Mouse (Mus musculus) c-Kit-negative CD71-positive TER-119-positive erythroid progenitor cells, embryonic 14.5 days (primary cell): ENCODE results near the gene Serinc1.
"Not testable (repeated sequence)": the region's sequence is repeated elsewhere in the genome, so short reads cannot be mapped to it uniquely, and the experiment has no call there.

Experiments used
- DNase-seq: peaks from one replicate; pipeline ENCODE4 v3.0.0-alpha.2; 2013; ENCODE audit warnings: low read depth, low spot score

Serinc1 gene

DNA sequence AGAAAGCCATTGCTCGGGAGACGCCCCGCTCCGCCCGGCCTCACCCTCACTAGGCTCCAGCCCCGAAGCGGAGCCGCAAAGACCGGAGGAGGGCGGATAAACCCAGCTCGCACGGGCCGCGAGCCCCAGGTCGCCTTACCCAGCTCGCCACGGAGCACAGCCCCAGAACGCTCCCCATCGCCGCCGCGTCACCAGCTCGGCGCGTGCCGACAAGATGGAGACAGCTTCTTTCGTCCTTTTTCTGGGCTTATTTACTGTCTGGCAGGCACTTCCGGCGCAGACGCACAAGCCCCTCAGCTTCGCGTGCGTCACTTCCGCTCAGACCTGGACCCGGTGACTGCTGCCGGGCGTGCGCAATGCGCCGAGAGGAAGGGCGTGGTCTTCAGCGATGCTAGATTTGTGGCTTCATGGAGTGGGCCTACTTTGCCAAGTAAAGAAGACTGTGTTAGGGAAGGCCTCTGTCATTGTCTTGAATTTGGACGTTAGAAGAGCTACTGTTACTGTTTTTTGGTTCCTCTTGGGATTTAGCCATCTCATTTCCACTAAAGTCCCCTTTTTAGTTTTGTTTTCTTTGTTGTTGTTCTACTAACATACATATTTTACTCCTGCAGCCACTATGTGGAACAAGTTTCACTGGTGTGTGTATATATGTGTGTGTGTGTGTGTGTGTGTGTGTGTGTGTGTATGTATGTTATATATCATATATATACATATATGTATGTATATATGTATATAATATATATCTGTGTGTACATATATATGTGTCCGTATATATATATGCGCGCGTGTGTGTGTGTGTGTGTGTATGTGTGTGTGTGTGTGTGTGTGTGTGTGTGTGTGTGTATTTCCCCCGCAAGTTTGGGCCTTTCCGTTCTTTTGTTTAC, at the start of gene Serinc1:
Serinc1 (minus strand) TSS at position 313 of the 884 bp plus-strand sequence.
- DNase-seq, result peak; percentile 89

DNA sequence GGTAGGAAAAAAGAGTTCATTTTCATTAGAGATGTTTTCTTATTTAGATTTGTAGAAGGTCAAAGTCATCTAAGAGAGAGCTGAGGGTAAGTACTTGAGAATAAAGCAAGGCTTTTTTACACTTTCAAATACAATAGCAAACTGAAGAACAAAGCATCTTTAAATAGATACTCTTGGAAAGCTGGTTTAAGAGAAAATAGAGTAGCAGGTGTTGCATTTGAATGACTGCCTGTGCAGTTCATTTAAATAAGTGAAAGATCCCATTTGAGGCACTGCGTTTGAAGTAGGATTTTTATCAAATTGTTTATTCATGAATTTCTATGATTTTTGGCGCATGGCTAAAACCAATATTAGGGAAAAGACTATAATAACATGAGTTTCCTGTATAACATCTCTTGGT, 44.4 kb upstream of the Serinc1 start:
- no peak for DNase-seq

DNA sequence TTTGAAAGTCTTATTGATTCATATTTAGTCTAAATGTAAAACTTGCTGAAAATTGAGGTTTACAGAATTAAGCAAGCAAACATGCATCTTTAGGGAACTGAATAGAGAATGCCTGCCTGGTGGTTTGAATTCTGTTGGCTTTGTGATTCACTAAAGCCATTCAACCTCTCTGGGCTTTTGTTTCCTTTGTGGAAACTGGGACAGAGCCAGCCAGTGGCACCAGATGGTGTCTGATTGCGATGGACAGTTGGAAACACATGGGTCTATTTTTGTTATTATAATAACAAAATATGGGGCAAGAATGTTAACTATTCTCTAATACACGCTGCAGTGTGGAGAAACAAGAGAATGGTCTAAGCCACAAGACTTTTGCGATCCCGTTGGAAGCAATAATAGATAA, 39.8 kb upstream of the Serinc1 start:
- DNase-seq, result no peak

DNA sequence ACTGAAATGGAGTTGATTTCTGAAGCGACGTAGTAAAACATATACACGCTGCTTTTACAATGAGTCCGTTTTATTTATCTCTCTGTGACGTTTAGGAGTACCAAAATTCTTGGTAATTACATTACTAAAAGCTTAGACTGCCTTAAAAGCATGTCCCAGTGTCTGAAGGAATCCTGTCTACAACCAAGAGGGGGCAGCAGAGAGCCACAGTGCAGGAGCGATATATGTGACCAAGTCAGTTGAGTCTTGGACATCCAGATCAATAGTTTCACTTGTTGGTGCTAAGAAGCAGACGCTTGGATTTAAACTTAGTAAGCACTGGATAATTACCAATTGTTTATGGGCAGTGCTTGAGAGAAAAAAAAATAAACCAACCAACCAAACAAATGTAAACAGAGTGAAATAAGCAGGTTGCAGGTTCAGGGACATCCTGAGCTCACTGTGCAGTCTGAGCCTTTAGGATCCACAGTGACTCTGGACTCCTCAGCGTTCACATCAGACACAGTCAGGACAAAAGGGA, 38.9 kb upstream of the Serinc1 start:
- peak; percentile 30 for DNase-seq

DNA sequence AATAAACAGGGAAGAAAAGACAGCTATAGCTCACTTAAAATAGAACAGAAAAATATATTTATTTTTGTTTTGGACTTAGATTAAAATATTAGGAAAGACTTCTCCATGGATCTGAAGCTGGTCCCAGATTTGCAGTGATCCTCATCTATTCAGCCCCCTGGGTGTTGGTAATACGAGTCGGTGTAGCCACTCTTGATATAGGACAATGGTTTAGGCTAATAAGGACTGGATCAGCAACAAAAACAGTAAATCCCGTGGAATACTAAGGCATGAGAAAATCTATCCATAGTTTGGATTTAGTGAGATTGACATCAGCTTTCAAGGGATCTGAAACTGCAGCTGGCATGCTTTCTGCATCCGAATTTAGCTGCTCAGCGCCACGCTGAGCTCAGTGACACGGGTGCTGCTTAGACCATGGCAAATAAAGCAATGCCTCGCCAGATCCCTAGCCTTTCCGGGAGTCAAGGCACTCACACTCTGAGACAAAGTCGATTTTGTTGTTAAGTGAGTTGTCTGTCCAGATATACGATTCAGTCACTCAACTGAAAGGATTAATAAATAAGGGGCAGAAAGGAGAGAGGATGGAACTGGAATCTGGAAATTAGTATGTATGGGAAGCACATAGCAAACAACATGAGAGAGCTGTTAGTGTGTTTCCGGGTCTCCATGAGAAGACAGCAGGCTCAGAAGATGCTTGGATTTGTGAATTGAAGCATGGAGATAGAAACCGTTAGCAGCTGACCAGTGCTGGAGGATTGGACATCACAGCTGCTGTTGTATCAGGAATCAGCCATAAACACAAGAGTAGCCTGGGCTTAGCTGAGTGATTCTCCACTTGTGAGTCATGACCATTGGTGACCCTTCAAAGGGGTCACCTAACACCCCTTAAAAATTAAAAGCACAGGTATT, 36.9 kb upstream of the Serinc1 start:
- DNase-seq, result no peak

DNA sequence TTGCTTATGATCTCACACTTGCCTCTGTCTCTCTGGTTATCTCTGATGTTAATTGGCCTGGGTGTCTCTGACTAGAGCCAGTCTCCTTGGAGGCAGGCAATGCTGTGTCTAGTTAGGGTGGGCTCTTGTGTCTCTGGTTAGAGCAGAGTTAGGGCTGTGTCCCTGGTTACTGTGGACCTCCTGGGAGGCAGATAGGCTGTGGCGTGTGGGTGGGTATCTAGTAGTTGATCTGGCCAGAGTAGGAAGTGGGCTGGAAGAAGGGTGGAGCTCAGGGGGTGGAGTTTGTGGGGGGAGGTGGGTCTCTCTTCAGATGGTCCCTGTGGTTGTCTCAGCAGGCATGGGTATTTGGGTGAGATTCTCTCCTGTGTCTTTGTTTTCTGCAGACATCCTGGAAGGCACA, 33.9 kb upstream of the Serinc1 start:
- no peak for DNase-seq

DNA sequence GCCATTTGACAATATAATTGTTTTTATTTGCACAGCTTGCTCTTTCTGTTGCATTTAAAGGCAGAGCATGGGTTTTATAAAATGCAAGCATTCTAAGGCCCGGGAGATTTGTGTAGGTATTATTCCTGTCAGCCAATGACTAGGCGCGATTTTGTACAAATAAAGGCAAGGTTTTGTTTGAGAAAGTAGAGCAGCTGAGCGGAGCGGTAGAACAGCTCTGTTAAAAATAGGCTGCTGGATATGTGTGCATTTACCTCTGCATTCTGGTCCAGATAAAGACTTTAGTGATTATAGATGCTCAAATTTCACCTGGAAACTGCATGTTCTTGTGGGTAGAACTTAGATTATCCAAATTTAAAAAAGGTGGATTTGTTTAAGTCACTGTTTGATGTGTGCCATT, 25.3 kb upstream of the Serinc1 start:
- DNase-seq, result no peak

DNA sequence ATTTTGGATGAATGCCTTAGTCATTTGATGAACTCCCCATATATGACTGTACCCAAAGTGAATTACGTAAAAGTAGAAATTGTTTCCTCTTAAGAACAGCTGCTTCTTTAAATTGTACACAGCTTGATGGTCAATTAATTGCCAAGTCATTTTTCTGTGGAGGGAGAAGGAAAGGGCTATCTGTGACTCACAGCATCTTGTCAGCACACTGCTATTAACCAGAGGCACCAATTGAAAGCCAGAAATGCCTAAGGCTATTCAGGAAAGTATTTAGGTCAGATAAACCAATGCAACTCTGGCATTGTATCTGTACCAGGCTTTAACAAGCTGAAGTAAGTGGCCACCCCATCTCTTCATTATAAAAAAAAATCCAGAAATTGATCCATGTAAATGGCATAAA, 21.4 kb upstream of the Serinc1 start:
- DNase-seq, result no peak

DNA sequence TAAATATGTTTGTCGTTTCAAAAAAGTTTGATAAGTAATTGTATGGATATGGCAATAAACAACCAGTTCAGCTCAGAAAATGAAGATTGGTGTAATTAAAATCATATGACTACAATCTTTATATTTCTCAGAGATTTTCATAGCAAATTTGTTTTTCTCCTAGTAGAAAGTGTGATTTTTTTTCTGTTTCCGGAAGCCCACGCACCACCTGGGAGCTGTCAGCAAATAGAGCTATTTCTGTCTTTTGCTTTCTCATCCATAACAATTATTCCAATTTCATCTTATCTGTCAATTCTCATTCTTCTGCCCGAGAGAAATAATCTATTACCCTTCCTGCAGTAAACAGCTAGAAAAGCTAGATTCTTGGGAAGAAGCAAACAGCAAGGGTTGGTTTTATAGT, 17.3 kb upstream of the Serinc1 start:
- no peak for DNase-seq

DNA sequence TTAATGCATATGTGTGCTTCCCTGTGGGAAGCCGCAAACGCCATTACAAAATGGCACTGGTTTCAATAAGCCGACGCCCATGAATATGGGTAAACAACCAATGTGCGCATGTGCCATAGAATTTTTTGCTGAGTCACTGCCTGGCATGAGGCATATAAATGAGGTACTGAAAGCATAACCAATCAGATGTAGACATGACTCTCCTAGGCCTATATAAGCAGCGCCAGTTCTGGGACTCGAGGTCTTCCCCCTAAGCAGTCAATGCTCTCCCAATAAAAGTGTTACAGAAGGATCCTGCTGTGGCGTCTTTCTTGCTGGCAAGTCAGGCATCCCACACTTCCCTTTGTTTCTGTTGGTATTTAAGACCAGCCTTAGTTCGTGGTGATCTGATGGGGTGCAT, 11.6 kb upstream of the Serinc1 start:
- not testable (repeated sequence) for DNase-seq

DNA sequence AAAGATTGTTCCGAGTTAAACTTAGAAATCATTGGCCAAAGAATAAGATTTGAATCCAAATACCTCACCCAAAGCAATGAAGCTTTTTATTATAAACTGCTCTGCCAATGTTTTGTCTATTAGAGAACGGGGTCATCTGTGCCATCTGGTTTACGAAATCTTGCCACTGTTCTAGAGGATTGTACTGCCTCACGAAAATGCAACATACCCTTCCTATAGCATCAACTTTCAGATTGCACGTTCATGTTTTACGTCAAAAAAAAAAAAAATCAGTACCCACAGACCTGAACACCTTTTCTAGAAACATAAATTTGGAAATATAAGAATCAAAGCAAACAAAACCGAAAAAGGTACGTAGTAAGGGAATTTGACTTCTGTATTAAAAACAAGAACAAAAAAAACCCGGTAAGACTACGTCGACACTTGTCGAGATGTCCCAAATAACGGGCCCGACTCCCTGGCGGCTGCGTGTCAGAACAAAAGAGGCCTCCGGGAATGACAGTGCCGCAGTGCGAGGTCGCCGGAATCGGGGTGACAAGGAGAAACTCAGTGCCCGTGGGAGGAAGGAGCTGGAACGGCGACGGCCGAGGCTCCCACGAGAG, 613 bp downstream of the Serinc1 start:
- peak; percentile 28 for DNase-seq

DNA sequence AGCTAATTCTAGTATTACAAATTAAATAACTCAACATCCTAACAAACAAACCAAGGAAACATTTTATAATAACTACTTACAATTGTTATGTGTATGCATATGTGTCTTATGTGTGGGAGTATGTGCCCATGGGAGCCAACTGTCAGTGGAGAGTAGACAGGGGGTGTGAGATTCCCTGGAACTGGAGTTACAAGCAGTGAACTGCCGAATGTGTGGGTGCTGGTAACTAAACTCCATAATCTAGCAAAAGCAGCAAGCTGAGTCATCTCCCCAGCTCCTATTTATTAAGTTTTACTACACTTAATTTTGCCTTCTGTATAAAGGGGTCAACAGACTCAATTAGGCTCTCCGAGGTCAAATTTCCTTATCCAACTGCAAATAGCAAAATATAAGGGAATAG, 1.3 kb downstream of the Serinc1 start:
- peak; percentile 48 for DNase-seq

DNA sequence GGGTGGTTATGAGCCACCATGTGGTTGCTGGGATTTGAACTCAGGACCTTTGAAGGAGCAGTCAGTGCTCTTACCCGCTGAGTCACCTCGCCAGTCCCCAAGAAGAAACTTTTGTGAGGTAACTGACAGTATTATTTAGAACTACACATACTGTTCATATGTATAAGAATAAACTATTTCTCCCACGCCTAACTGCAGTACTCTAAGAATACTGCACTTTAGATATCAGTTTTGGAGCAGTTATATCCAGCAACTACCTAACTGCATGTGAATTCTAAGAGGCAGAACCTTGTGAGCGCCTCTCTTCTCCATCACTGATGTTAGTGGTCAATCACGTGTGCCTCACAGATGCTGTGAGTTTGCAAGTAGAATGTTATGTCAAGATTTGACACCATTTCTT, 5.9 kb downstream of the Serinc1 start:
- DNase-seq, result no peak

DNA sequence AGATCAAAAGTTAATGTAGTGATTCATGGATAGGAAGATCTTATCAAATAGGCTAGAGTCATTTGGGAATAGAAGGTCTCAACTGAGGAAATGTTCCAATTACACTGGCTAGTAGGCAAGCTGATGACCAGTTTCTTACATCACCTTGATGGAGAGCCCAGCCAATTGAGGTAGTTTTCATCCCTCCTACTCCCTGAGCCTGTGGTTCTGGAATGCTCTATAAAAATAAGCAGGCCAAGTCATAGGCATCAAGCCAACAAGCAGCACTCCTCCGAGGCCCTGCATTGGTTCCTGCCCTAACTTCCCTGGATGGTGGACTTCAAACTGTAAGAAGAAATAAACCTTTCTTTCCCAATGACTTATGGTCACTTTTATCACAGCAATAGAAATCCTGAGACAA, 17.1 kb downstream of the Serinc1 start:
- no peak for DNase-seq

DNA sequence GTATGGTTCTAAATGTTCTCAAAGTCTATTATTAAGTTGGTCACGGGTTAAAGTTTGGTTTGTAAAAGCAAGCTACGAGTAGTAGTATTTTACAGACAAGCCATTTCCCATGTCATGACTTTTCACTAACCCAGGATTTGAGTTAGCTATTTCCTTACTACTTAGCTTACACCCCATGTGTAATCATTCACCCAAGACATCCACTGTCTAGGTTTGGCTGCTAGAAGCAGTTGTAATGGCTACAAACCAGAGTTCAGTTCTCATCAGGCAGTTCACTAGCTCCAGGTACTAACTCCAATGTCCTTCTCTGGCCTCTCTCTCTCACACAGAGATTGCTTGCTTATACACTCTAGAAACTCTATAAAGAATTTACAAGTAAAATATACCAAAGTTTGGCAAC, 17.7 kb downstream of the Serinc1 start:
- DNase-seq, result no peak

DNA sequence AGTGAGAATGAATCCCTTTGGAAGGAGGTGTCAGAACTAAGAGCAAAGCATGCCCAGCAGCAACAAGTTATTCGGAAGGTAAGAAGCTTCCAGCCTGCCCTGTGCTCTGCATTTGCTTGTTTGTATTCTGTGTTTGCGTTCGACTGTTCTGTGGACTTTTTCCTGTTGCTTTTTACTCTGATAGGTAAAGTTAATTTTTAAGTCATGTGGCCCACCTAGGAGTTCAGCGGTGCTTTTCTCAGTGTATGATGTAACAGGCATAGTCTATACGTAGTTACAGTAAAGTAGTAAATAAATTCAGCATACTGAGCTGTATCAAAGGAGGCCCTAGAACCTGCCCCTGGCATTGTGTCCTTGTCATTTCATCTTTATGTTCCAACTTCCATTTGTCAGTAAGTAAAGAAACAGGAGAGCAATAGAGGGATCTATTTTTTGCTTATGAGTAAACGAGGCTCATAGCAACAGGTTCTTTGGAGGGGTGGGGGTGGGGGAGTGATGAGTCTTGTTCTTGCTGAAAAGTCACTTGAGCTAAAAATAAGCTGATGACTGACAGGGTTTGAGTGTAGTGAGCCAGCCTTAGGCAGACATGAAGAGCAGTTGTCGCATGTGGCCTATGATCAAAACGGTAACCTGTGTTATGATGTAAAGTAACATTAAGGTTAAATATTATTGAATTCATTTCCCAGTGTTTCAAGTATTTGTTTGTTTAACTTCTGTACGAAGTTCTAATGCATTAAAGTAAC, 32.7 kb downstream of the Serinc1 start:
- DNase-seq, result no peak

DNA sequence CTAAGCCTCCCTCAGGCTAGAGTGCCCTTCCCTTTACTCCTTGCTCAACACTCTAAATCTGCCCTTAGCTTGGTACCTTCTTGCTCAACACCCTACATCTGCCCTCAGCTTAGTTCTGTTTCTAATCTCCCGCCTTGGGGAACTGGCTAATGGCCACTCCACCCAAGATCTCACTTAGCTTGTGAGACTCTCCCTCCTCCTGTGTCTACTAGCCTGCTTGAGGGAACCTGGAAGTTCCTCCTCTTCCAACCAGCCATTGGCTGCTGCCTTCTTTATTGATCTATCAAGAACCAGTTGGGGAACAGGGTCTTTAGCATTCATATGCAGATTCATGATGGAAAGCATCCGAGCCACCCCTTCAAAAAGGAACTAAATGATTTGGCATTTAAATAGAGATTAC, 40.3 kb downstream of the Serinc1 start:
- no peak for DNase-seq

DNA sequence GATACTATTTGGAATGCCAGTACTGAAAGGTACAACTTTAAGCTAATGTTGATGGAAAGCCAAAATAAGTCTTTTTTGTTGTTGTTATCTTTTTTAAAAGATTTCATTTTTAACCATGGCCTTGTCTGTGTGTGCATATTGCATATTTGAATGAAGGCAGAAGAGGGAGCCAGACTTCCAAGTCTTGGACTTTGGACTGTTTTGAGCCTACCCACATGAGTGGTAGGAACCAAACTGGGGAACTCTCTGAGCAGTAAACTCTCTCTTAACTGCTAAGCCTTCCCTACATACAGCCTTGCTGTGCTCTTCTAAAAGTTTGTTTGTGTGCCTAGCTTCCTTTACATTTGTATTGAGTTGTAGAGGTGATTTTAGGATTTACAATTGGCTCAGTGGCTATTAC, 43.7 kb downstream of the Serinc1 start:
- no peak for DNase-seq

DNA sequence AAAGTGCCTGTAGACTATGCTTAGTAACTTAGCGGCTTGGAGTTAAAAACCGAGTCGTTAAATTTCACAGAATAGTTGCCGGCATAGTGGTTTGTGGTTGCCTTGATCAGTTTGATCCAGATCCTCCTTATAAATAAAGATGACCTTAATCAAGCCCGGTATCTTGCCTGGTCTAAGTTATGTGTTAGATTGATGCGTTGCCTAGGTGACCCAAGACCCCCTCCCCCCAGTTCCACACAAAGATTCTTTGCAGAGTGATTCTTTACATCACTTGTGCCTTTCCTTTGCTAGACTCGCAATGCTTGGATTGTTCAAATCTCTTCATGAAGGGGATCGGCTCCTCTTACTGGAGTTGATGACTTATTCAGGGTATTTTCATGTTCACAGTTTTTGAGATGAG, 45.1 kb downstream of the Serinc1 start:
- DNase-seq, result no peak

DNA sequence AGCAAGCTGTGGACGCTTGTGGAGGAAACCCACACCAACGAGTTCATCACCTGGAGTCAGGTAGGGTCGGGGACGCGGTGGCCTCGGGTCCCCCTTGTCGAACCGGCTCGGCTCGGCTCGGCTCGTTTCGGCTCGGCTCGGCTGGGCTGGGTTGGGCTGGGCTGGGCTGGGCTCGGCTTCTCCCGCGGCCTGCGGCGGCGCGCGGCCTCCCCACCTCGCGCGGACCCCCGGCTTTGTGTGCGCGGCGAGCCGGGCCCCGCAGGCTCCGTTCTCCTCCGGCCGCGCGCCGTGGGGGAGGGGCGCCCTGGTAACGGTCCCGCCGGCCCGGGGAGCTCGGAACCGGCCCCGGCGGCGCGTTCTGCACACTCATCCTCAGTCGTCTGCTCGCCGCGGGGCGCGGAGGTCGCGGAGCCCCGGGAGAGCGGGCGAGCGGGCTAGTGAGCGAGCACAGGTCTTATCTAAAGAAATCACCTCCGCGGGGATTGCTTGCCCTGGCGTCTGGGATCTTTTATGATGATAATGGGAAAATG, 45.7 kb downstream of the Serinc1 start:
- peak; percentile 4 for DNase-seq

DNA sequence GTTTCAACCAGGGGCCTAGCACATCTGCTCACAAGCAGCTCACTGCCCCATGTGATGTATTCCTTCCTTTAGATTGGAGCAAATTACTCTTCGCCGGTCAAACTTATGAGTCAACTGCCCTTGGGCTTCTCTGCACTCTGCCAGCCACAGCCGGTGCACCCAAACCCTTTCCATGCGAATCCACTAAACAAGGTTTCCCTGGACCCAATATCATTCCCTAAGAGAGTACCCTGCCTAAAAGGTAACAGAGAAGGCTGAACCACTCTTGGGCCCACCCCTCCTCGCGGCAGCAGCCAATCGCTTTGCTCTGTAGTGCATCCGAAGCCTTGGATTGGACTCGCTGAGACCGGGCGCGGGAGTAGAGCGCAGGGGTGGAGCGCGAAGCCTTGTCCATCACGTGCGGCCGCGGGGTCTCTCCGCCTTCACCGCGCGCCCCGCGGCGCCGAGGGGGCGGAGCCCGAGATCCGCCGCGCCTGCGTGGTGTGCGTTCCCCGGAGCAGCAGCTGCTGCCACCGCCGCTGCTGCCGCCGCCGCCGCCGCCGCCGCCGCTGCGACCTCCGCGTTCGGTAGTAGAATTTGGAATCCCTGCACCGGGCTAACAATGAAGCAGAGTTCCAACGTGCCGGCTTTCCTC, 46.3 kb downstream of the Serinc1 start, which contains the start of gene Hsf2:
Hsf2 (plus strand) TSS at position 478 of the 634 bp plus-strand sequence.
- DNase-seq, result peak; percentile 69
